Comparison of ENCODE assay signal across 23 mouse cellular contexts in genomic region chr9:45329577-45329976, GRCm38 (mm10). TPM values are rescaled to one million over a fixed set of nuclear protein-coding genes. Genes with fewer than 3 reads are reported as not detected.
DNase-seq lines count a peak whose midpoint lies in the region; ATAC-seq lines count a peak whose summit lies in the region.
"Had no signal": no experiment of that assay in that cellular context is flagged by ENCODE, and none has a peak within 500 bp of the region (broad histone marks: within the 10 kb centered on the region; RNA-seq: fewer than 3 reads in every experiment).

No protein-coding gene starts in this region.

- WGBS in forebrain, embryonic 16.5 days: 94% methylated on average over 6 of the region's 6 CpGs

- no peak overlapping the region for H3K27ac ChIP-seq in forebrain, embryonic 16.5 days (ENCODE audit: low read length)
- H3K27ac ChIP-seq: embryonic facial prominence, embryonic 15.5 days; forebrain, embryonic 10.5 days; hindbrain, embryonic 12.5 days; intestine, embryonic 15.5 days had no signal

- no peaks in the 10 kb centered on the region for H3K27me3 ChIP-seq in forebrain, embryonic 16.5 days (replicated peaks; ENCODE audit: control insufficient read depth, insufficient read depth, low read length)
- H3K27me3 ChIP-seq: embryonic facial prominence, embryonic 15.5 days; hindbrain, embryonic 12.5 days; intestine, embryonic 15.5 days had no signal

- DNase-seq in induced T-regulatory cell, adult 2 months (ENCODE audit: low read depth): peak; percentile 68
- no peak for DNase-seq in heart, adult 8-10 months (ENCODE audit: low spot score)
- DNase-seq in urinary bladder, adult 18-20 months (ENCODE audit: low spot score in 2 of 2): no peak
- no peak for DNase-seq in adrenal gland, postnatal 10 days
- DNase-seq: adrenal gland, postnatal 25 days; cerebellum, adult 18-20 months; cerebellum, postnatal 10 days; embryo, embryonic 11 days; gastrocnemius, postnatal 36 days; heart, adult 18-20 months; heart, postnatal 36 days; kidney, adult 2 months had no signal

- no peaks in the 10 kb centered on the region for H3K4me1 ChIP-seq in forebrain, embryonic 16.5 days (replicated peaks; ENCODE audit: control insufficient read depth, insufficient read depth, low read length)
- H3K4me1 ChIP-seq: embryonic facial prominence, embryonic 15.5 days; forebrain, embryonic 10.5 days; hindbrain, embryonic 12.5 days; intestine, embryonic 15.5 days had no signal

- H3K4me2 ChIP-seq in forebrain, embryonic 16.5 days (ENCODE audit: low read length): no peak overlapping the region
- H3K4me2 ChIP-seq: embryonic facial prominence, embryonic 15.5 days; heart, embryonic 12.5 days; hindbrain, embryonic 12.5 days; intestine, embryonic 15.5 days had no signal

- H3K9ac ChIP-seq in forebrain, embryonic 16.5 days (replicated peaks; ENCODE audit: low read depth, low read length): no peak overlapping the region
- H3K9ac ChIP-seq: embryonic facial prominence, embryonic 15.5 days; heart, embryonic 12.5 days; hindbrain, embryonic 12.5 days; intestine, embryonic 15.5 days had no signal

- no peaks in the 10 kb centered on the region for H3K36me3 ChIP-seq in forebrain, embryonic 16.5 days (ENCODE audit: control insufficient read depth, insufficient read depth)
- H3K36me3 ChIP-seq: embryonic facial prominence, embryonic 15.5 days; forebrain, embryonic 10.5 days; heart, embryonic 12.5 days; hindbrain, embryonic 12.5 days; intestine, embryonic 15.5 days had no signal

- H3K4me3 ChIP-seq in forebrain, embryonic 16.5 days (replicated peaks; ENCODE audit: low read length): no peak overlapping the region
- H3K4me3 ChIP-seq: embryonic facial prominence, embryonic 15.5 days; erythroblast, embryonic 14.5 days; forebrain, embryonic 10.5 days; heart, embryonic 12.5 days; hindbrain, embryonic 12.5 days; intestine, embryonic 15.5 days had no signal

- ATAC-seq in CD4-positive, CD25-positive, alpha-beta regulatory T cell, adult 4 months: peak; percentile 61
- peak; percentile 76 for ATAC-seq in monocyte, adult 5-6 weeks (replicated peaks; ENCODE audit: insufficient number of reproducible peaks, low FRiP score, low TSS enrichment, poor library complexity, severe bottlenecking)
- ATAC-seq in forebrain, embryonic 16.5 days: no peak
- ATAC-seq: forebrain, embryonic 14.5 days; hindbrain, embryonic 16.5 days; intestine, embryonic 15.5 days had no signal

- no peaks in the 10 kb centered on the region for H3K9me3 ChIP-seq in forebrain, embryonic 16.5 days (ENCODE audit: control insufficient read depth, low read length)
- H3K9me3 ChIP-seq: embryonic facial prominence, embryonic 15.5 days; forebrain, embryonic 10.5 days; heart, embryonic 12.5 days; hindbrain, embryonic 12.5 days; intestine, embryonic 15.5 days had no signal

RNA-seq across cellular contexts. Expression of gene Tmprss13, which starts 10.7 kb away (rescaled TPM):
- polyA plus RNA-seq in CD4-positive, CD25-positive, alpha-beta regulatory T cell, adult 4 months (2017; shearing (Covaris generic)): 1 to 10 TPM; 5.2 to 7.1 TPM
- total RNA-seq in monocyte, adult 5-6 weeks (2017): 0.68 to 2.6 TPM in 2 of 3 replicates, not detected in the other
- 1 to 10 TPM; 5.9 to 9.3 (median 7.7) TPM for total RNA-seq in heart, adult 8-10 months (2022)
- 0.10 TPM in 1 of 2 replicates, not detected in the other for polyA plus RNA-seq in forebrain, embryonic 16.5 days (2015; fragmentation: Nextera tagmentation; extraction: Ambion mirVana)
- under 1 TPM in 1 of 2 experiments, not detected in 1; 0.27 TPM for total RNA-seq in adrenal gland, postnatal 10 days (2021)
- polyA plus RNA-seq: erythroblast, embryonic 14.5 days; forebrain, embryonic 10.5 days; heart, embryonic 12.5 days had no signal

RNA-seq across cellular contexts. Expression of gene Fxyd6, which starts 40.4 kb away (rescaled TPM):
- polyA plus RNA-seq in CD4-positive, CD25-positive, alpha-beta regulatory T cell, adult 4 months (2017; shearing (Covaris generic)): not detected
- total RNA-seq in monocyte, adult 5-6 weeks (2017): not detected in 3 replicates
- total RNA-seq in heart, adult 8-10 months (2022): 10 to 100 TPM; 14.4 to 22.4 (median 18.8) TPM
- 481 and 559 TPM in 2 replicates for polyA plus RNA-seq in forebrain, embryonic 16.5 days (2015; fragmentation: Nextera tagmentation; extraction: Ambion mirVana)
- total RNA-seq in adrenal gland, postnatal 10 days (2021): 100 to 1,000 TPM in 1 of 2 experiments, 10 to 100 TPM in 1; 97.7 to 120 TPM
- polyA plus RNA-seq: erythroblast, embryonic 14.5 days had no signal

Comparison
In these comparisons a context has a peak if more than half of its experiments do, and no peak if none do; other contexts are left out.
1. RNA of gene Fxyd6, which starts 40.4 kb away (total RNA-seq): 97.7 to 120 TPM in adrenal gland, postnatal 10 days and 14.4 to 22.4 TPM in heart, adult 8-10 months; not detected in monocyte, adult 5-6 weeks; every median in the first group is over 10 times any median in the second.